Mouse (Mus musculus) adrenal gland, postnatal 25 days (tissue): Measurements from ENCODE around the gene Nrde2. TPM values are rescaled to one million over a fixed set of nuclear protein-coding genes. Genes with fewer than 3 reads are reported as not detected.
A peak's percentile ranks its signal among the peaks of the same experiment; 100 is the strongest.
"Not testable (repeated sequence)": the region's sequence is repeated elsewhere in the genome, so short reads cannot be mapped to it uniquely, and the experiment has no call there.

Experiments
- DNase-seq: peaks from one replicate; pipeline ENCODE4 v3.0.0; 2021; ENCODE audit warnings: mixed read lengths
- long read RNA-seq: library from polyadenylated mRNA; stranded (forward); transcript quantifications from one replicate; pipeline ENCODE4 v2.0.0, GENCODE M21; 2021
- total RNA-seq: library from RNA; stranded (reverse); gene quantifications from 2 replicates; pipeline ENCODE4 v1.2.3, GENCODE M21; 2021

Gene Nrde2
- 15.7 and 24.2 TPM in 2 replicates for total RNA-seq
- long read RNA-seq, transcript Nrde2-201 (14 exons, 3,718 nt): major isoform, 13 of 33 reads
- long read RNA-seq, partial matches to known transcripts: 7 of 33 reads
- long read RNA-seq, other reads (novel, unspliced or antisense): 12 of 33 reads

- DNase-seq: peak; percentile 80
These were observed at the start of gene Nrde2 for GRCm38 (mm10) chr12:100159261-100159975. Gene Nrde2, minus strand, starts transcription at chr12:100159653.

- DNase-seq: no peak
These were observed 47.5 kb upstream of the Nrde2 start for GRCm38 (mm10) chr12:100206926-100207325.

GRCm38 (mm10) chr12:100206521-100206920 is 47.1 kb upstream of the Nrde2 start:
- DNase-seq: no peak

GRCm38 (mm10) chr12:100205156-100205555 is 45.7 kb upstream of the Nrde2 start:
- no peak for DNase-seq

- no peak for DNase-seq
These were observed 44.3 kb upstream of the Nrde2 start for GRCm38 (mm10) chr12:100203759-100204158.

GRCm38 (mm10) chr12:100201838-100202237 is 42.4 kb upstream of the Nrde2 start:
- DNase-seq: peak; percentile 86

GRCm38 (mm10) chr12:100201363-100201711 is 41.9 kb upstream of the Nrde2 start:
- no peak for DNase-seq

- no peak for DNase-seq
These were observed 41.4 kb upstream of the Nrde2 start for GRCm38 (mm10) chr12:100200645-100201362.

GRCm38 (mm10) chr12:100199891-100200644 is 40.6 kb upstream of the Nrde2 start:
- DNase-seq: peak; percentile 76

GRCm38 (mm10) chr12:100198967-100199660 is 39.7 kb upstream of the Nrde2 start, which contains the start of gene Calm1:
Gene Calm1, plus strand, starts transcription at chr12:100199435.
- DNase-seq: peak; percentile 96

GRCm38 (mm10) chr12:100196786-100197185 is 37.3 kb upstream of the Nrde2 start:
- no peak for DNase-seq

GRCm38 (mm10) chr12:100194181-100194580 is 34.7 kb upstream of the Nrde2 start:
- no peak for DNase-seq

- DNase-seq: no peak
These were observed 31.3 kb upstream of the Nrde2 start for GRCm38 (mm10) chr12:100190802-100191201.

GRCm38 (mm10) chr12:100187756-100188430 is 28.4 kb upstream of the Nrde2 start:
- no peak for DNase-seq

- DNase-seq: peak; percentile 98
These were observed 27.7 kb upstream of the Nrde2 start for GRCm38 (mm10) chr12:100187013-100187755.

GRCm38 (mm10) chr12:100186376-100186775 is 26.9 kb upstream of the Nrde2 start:
- DNase-seq: no peak

- no peak for DNase-seq
These were observed 26.4 kb upstream of the Nrde2 start for GRCm38 (mm10) chr12:100185897-100186296.

GRCm38 (mm10) chr12:100184976-100185375 is 25.5 kb upstream of the Nrde2 start:
- DNase-seq: not testable (repeated sequence)

GRCm38 (mm10) chr12:100183970-100184369 is 24.5 kb upstream of the Nrde2 start:
- no peak for DNase-seq

- no peak for DNase-seq
These were observed 23.2 kb upstream of the Nrde2 start for GRCm38 (mm10) chr12:100182676-100183075.

GRCm38 (mm10) chr12:100180802-100181201 is 21.3 kb upstream of the Nrde2 start:
- DNase-seq: no peak
